Mouse (Mus musculus) kidney, adult 11 months (tissue): Measurements from ENCODE around the gene Fbxo46.
"Not testable (repeated sequence)": the region's sequence is repeated elsewhere in the genome, so short reads cannot be mapped to it uniquely, and the experiment has no call there.

Experiments used
- DNase-seq: peaks from one replicate; pipeline ENCODE4 v3.0.0; 2022

The Fbxo46 gene

GRCm38 (mm10) chr7:19136673-19137334 lies 17.1 kb downstream of the Fbxo46 start:
- DNase-seq, result no peak

- no peak for DNase-seq
Measured at GRCm38 (mm10) chr7:19137380-19137779, 17.7 kb downstream of the Fbxo46 start.

GRCm38 (mm10) chr7:19146793-19147192 lies 27.1 kb downstream of the Fbxo46 start:
- DNase-seq, result no peak

- DNase-seq, result no peak
Measured at GRCm38 (mm10) chr7:19147497-19148045, 27.9 kb downstream of the Fbxo46 start.

GRCm38 (mm10) chr7:19148180-19148874 lies 28.7 kb downstream of the Fbxo46 start:
- DNase-seq, result no peak

GRCm38 (mm10) chr7:19148875-19149541 lies 29.3 kb downstream of the Fbxo46 start, which contains the start of gene Qpctl:
Gene Qpctl (minus strand): TSS chr7:19149291.
- peak; percentile 100 for DNase-seq

- peak; percentile 94 for DNase-seq
Measured at GRCm38 (mm10) chr7:19149626-19150025, 30.0 kb downstream of the Fbxo46 start, which contains the start of gene Snrpd2. Gene Snrpd2 (plus strand): TSS chr7:19149722.

GRCm38 (mm10) chr7:19151121-19151520 lies 31.5 kb downstream of the Fbxo46 start:
- DNase-seq, result not testable (repeated sequence)

GRCm38 (mm10) chr7:19154796-19155195 lies 35.1 kb downstream of the Fbxo46 start:
- no peak for DNase-seq

- DNase-seq, result no peak
Measured at GRCm38 (mm10) chr7:19155825-19156475, 36.3 kb downstream of the Fbxo46 start.

GRCm38 (mm10) chr7:19157160-19157800 lies 37.6 kb downstream of the Fbxo46 start:
- DNase-seq, result peak; percentile 86

- DNase-seq, result no peak
Measured at GRCm38 (mm10) chr7:19158601-19159000, 38.9 kb downstream of the Fbxo46 start.

- DNase-seq, result no peak
Measured at GRCm38 (mm10) chr7:19159411-19159810, 39.8 kb downstream of the Fbxo46 start.

GRCm38 (mm10) chr7:19160115-19160514 lies 40.5 kb downstream of the Fbxo46 start:
- DNase-seq, result no peak

- no peak for DNase-seq
Measured at GRCm38 (mm10) chr7:19162928-19163327, 43.3 kb downstream of the Fbxo46 start.

GRCm38 (mm10) chr7:19163752-19164151 lies 44.1 kb downstream of the Fbxo46 start:
- DNase-seq, result no peak

- no peak for DNase-seq
Measured at GRCm38 (mm10) chr7:19164189-19164588, 44.5 kb downstream of the Fbxo46 start.

- DNase-seq, result no peak
Measured at GRCm38 (mm10) chr7:19164978-19165377, 45.3 kb downstream of the Fbxo46 start.

- no peak for DNase-seq
Measured at GRCm38 (mm10) chr7:19165656-19166423, 46.2 kb downstream of the Fbxo46 start, which contains the start of gene Gipr. Gene Gipr (minus strand): TSS chr7:19166127.

GRCm38 (mm10) chr7:19166990-19167389 lies 47.3 kb downstream of the Fbxo46 start:
- DNase-seq, result no peak

GRCm38 (mm10) chr7:19169506-19169905 lies 49.8 kb downstream of the Fbxo46 start:
- no peak for DNase-seq
